Mouse (Mus musculus): ENCODE data around the gene Srp14.

DNA sequence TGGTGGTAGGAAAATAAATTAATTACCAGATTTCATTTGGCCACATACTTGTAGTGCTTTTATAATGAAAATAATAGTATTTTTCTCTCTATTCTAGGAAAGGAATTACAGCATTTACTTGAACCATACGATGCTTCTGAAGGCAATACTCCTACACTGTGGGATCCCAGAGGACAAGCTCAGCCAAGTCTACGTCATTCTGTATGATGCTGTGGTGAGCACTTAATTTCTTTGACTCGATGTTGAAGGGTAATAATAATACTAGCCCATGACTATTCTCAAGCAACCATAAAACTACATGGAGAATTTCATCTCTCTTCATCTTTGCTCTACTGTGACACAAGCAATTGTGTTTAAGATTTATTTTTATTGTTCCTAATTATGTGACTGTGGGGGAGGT is 22.5 kb downstream of the Srp14 start:
- TF ChIP-seq POLR2A (IDR thresholded peaks at IDR 0.05; ENCODE audit: extremely low read depth, insufficient read depth, low read length): no peak
- TF ChIP-seq CTCF (IDR thresholded peaks at IDR 0.05; ENCODE audit: extremely low read depth, insufficient read depth, low read length): no peak
